Mouse (Mus musculus) gastrocnemius, adult 8-10 months (tissue): ENCODE measurements around the gene Gm28434. TPM values are rescaled to one million over a fixed set of nuclear protein-coding genes. Genes with fewer than 3 reads are reported as not detected.

Experiments
- DNase-seq, 2 experiments: peaks; one replicate each; pipeline ENCODE4 v3.0.0; 2022; ENCODE audit warnings: low spot score in 2 of 2
- total RNA-seq, 4 experiments: library from RNA; stranded (reverse); gene quantifications; 2 replicates each; pipeline ENCODE4 v1.2.4; 2022

The Gm28434 gene
- total RNA-seq, result not detected

DNA sequence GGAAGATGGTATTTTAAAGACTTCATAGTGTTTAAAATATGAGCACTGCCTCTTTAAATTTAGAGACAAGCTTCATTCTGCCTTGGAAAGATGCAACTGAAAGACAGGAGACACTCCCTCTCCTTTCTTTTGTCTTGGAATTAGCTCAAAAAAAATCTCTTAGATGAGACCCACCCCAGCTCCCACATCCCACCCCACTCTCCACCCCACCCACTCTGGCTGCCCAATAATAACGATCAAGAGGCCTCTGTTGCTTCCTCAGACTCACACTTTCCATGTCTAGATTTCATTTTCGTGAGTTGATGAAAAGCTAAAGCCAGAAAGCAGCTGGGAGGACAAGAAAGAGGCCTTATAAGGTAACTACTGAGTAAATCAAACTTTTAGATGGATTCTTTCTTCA, at the start of gene Gm28434, which contains the start of gene 2310003L06Rik:
Gene Gm28434, plus strand, starts transcription at position 317 of the 400 bp plus-strand sequence.
Gene 2310003L06Rik, plus strand, starts transcription at position 259 of the 400 bp plus-strand sequence.
- DNase-seq, result no peak

DNA sequence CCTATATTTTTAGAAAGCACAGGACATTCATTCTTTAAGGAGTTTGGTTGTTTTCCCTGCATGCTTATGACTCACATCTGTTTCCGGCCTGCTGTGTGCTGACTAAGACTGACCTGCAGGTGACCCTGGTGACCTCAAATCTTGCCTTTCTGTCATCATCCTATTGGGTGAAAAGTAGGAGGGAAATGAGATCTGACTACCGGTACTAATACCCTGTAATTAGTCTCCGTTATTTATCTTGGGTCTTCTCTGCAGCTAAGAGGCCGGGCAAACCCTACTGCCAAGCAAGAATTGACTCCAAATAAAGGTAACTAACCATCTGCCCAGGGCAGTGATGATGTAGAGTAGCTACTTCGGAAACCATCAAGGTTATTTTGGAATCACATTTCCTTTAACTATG, 43.9 kb upstream of the Gm28434 start, which contains the start of gene Csn3:
Gene Csn3, plus strand, starts transcription at position 208 of the 400 bp plus-strand sequence.
- no peak for DNase-seq

DNA sequence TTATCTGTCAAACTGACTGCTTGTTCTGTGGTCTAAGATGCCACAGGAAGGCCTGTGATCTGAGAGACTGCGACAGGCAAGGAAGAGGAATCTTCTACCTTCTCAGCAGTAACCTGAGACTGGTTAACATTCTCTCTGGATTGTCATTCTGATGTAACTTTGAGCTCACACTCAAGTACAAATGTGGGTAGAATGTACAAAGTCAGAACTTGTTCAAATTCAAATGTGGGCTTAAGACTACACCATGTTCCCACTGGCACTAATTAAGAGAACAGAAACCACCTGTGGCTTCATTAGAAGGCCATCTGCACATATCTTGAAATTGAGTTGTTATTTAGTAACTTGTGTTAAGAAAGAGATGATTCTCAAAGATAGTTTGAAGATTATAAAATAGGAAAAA, 37.7 kb upstream of the Gm28434 start:
- no peak for DNase-seq

DNA sequence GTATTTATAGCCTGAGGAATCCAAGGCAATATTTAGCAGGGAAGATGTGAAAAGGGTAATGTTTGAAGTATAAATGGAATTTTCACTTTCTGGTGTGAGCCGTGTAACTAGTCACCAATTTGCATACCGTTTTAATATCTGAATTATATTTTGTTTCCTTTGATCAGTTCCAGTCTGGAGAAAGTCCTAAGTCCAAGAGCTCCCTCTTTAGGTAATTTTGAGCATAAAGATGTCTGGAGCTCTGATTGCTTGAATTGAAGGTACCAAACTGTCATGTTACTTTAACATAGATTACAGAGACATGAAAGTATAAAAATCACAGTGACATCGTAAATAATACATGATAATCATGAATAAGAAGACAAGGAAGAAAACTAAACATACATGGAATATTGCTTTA, 28.6 kb upstream of the Gm28434 start:
- DNase-seq, result no peak

DNA sequence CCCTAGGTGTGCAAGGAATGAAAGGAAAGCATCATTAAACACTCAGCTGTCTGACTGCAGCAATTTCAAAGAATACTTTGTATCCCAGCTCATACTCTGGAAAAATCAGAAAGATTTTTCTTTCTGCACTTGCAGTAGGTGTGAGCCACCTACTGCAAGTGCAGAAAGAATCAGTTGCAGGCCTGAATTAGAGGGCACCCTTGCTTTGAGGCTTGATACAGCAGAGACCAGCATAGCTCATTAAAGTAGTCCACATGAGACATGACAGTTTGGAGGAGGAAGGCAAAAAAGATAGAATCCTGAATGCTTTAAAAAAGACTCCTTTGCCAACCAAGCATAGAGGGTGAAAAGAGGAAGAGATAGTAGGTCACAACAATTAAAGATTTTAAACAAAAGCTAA, 26.8 kb upstream of the Gm28434 start:
- DNase-seq, result no peak

DNA sequence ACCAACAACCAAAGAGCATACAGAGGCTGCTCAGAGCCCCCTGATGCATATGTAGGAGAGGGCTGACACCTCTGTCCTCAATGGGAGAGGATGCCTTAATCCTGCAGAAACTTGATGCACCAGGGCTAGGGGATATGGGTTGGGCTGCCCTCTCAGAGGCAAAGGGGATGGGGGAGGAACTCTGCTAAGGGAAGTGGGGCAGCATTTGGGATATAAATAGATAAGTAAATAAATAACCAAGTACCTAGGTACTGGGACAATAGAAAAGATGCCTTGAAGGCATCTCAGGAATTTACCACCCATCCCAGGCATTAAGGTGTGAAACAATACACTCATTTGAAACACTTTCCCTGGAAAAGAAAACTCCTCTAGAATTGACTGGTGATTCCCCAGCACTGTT, 17.5 kb upstream of the Gm28434 start:
- no peak for DNase-seq

DNA sequence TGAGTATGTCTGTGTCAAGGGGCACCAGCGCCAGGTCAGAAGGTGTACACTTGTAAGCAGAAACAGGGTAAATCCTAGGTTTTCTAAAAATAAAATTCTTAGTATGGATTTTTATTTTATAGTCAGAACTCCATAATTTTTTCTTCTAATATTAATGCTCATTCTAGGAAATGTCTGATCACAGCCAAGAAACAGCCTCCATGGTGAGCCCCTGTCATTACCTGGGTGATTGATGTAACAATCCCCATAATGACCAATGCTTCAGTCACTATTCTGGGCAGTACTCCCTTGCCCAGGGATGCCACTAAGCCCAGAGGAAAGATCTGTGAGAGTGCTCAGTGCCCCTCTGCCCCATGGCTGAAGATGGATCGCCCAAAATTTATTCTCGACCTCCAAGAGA, 9.8 kb downstream of the Gm28434 start, which contains the start of gene Cabs1:
Gene Cabs1, plus strand, starts transcription at position 301 of the 400 bp plus-strand sequence.
- DNase-seq, result no peak

DNA sequence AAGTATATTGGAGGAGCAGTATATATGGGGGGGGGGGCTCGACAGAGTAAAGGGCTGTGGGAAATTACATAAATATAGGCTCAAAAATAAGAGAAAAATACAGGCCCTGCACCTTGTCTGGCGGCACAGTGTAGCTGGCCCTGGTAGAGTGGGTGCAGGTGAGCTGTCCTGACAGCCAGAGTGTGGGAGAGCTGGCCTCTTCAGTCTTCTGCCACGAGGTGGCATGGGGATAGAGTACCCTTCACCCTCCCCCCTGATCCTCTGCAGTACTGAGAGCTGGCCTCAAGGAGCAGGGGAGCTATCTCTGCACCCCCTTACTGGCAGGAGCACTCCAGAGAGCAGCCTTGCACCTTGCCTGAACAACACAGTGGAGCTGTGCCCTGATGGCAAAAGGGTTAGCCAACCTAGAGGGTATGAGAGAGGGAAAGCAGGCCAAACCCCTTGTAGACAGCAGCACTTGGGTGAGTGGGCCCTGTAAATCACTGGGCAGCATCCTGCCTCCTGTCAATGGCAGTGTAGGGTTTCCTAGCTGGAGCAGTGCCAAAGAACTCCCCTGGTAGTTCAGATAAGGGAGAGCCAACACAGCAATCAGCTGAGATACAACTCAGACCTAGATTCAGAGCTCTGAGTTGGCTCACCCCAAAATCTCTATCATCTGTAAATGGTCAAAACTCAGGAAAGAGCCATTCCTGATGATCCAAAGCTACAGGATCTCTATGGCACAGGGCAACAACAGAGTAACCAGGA, 13.3 kb downstream of the Gm28434 start:
- DNase-seq, result no peak

DNA sequence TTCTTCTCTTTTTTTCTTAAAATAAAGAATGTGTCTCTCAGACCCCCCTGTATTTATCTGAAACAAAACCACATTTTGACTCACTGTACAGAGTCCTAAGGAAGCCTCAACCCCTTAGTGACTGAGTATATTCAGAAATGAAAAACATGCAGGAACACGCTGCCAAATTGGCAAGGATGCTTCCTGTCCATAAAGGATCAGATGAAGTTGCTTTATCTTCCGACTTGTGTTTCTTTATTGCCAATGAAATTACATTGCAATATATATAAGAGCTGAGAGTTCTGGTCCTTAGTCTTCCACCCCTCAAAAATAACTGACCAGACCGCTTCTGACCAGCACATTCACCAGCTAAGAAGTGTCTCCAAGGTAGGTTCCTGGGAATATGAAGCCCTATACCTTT, 32.9 kb downstream of the Gm28434 start, which contains the start of gene Smr3a:
Gene Smr3a, plus strand, starts transcription at position 301 of the 400 bp plus-strand sequence.
- DNase-seq, result no peak

DNA sequence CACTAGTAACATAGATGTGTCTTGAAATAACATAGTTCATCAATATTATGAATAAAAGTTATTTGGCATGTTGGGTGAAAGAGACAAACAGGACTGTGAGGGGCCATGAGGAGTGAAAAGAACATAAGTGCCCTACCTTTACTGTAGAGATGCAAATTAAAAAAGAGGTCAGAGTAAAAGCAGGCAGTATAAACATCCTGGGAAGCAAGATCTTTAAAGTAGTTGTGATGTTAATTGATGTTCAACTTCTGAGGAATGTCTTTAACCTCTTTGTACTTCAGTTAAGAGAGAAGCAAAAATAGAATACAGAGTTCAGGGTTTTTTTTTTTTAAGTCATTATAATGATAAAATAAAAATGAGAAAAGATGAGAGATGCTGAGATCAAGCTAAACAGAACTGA, 35.9 kb downstream of the Gm28434 start:
- DNase-seq, result no peak

Other genes starting within 250 kb of the Gm28434 start
- not detected for gene Csn1s2a, start 194.9 kb upstream of the Gm28434 start, total RNA-seq
- not detected for gene Csn1s2b, start 161.4 kb upstream of the Gm28434 start, total RNA-seq
- gene Prr27, start 143.8 kb upstream of the Gm28434 start, total RNA-seq, result not detected
- not detected for gene Odam, start 84.5 kb upstream of the Gm28434 start, total RNA-seq
- not detected for gene Csn3, start 43.9 kb upstream of the Gm28434 start, total RNA-seq
- gene 2310003L06Rik, start 58 bp upstream of the Gm28434 start, total RNA-seq, result not detected
- gene Cabs1, start 9.9 kb downstream of the Gm28434 start, total RNA-seq, result not detected
- not detected for gene Smr3a, start 33.0 kb downstream of the Gm28434 start, total RNA-seq
- not detected for gene Smr2, start 117.0 kb downstream of the Gm28434 start, total RNA-seq
- not detected for gene Gm11116, start 142.0 kb downstream of the Gm28434 start, total RNA-seq
- not detected for gene Gm11115, start 184.6 kb downstream of the Gm28434 start, total RNA-seq